Mouse (Mus musculus) neural tube, embryonic 14.5 days (tissue): Measurements from ENCODE around the gene Plekha6. TPM values are rescaled to one million over a fixed set of nuclear protein-coding genes. Genes with fewer than 3 reads are reported as not detected.

Experiments used
- ATAC-seq: fragments of 200-750 bp; cut with Nextera tagmentation; 2 replicates; pipeline ENCODE4 v1.8.0; 2017; ENCODE audit warnings: low read depth, mild to moderate bottlenecking, moderate TSS enrichment, moderate library complexity
- H3K27ac ChIP-seq: fragments of 300-500 bp; sonication (generic); 2 replicates; pipeline ENCODE4 v1.5.1; 2014; ENCODE audit warnings: low read depth, mild to moderate bottlenecking, control low read depth, low read length, moderate library complexity, mixed read lengths
- H3K27me3 ChIP-seq: fragments of 300-500 bp; sonication (generic); 2 replicates; pipeline ENCODE4 v1.6.1; 2014; ENCODE audit warnings: low read length; ENCODE audit not compliant: control insufficient read depth, insufficient read depth
- H3K36me3 ChIP-seq: fragments of 300-500 bp; sonication (generic); 2 replicates; pipeline ENCODE4 v1.6.1; 2014; ENCODE audit warnings: low read length, mixed read lengths; ENCODE audit not compliant: control insufficient read depth, insufficient read depth
- H3K4me1 ChIP-seq: fragments of 300-500 bp; sonication (generic); 2 replicates; pipeline ENCODE4 v1.6.1; 2014; ENCODE audit warnings: low read length; ENCODE audit not compliant: control insufficient read depth, insufficient read depth
- H3K4me2 ChIP-seq: fragments of 300-500 bp; sonication (generic); 2 replicates; pipeline ENCODE4 v1.6.1; 2014; ENCODE audit warnings: mild to moderate bottlenecking, low read depth, low read length, control low read depth
- H3K4me3 ChIP-seq: fragments of 300-500 bp; sonication (generic); 2 replicates; pipeline ENCODE4 v1.5.1; 2014; ENCODE audit warnings: low read depth, low read length, control low read depth, mixed read lengths
- H3K9ac ChIP-seq: fragments of 300-500 bp; sonication (generic); replicated peaks from 2 replicates; pipeline ENCODE4 v1.6.1; 2014; ENCODE audit warnings: low read depth, mild to moderate bottlenecking, control low read depth, low read length, mixed read lengths
- H3K9me3 ChIP-seq: fragments of 300-500 bp; sonication (generic); 2 replicates; pipeline ENCODE4 v1.6.1; 2016; ENCODE audit warnings: low read length; ENCODE audit not compliant: control insufficient read depth
- WGBS: fragments of 180-500 bp; shearing (Covaris S2); extraction: QIAGEN DNeasy Blood & Tissue Kit; methylation state at CpG from one replicate; pipeline ENCODE4 v1.1.7; 2014; 5-methylcytosine and 5-hydroxymethylcytosine counted together
- polyA plus RNA-seq: library from polyadenylated mRNA; unstranded; fragments of >200 nt; fragmentation: Nextera tagmentation; extraction: Ambion mirVana; gene quantifications from 2 replicates; pipeline ENCODE4 v1.2.1, GENCODE M21; 2014

Plekha6 gene
- polyA plus RNA-seq, 1 experiment from 2014 or later: 27.9 TPM

DNA sequence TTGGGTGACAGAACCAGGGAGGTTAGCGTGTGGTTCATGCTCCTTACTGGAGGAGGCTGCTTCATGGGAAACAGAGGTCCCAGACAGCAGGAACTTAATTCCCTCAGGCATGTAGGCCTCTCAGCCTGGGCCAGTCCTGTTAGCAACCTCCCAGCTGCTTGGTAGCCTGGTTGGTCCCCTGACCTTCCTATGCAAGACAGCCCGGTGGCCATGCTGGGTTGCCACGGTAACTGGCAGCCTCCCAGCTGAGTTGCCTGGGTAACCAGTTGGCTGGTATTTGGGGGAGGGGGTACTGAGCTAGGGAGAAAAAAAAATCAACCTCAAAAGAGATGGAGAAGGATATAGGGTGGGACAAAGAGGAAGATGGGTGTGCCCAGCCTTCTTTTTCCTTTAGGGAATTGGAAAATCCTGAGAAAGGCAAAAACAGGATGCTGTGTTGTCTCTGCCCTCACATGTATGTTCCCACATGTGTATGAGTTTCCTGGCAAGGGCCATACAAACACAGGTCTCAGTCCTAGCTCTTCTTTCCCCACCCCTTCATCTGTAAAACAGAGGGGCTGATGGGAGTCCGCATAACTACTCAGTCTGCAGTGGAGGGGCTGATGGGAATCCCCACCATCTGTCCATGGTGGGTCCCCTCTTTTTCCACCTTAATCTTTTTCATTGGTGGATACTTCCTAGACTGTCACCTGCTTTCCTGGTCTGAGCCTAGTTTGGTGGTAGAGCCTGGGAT is 24.1 kb downstream of the Plekha6 start:
- ATAC-seq: peak; percentile 81
- Histone ChIP-seq H3K27me3 (no peaks in the 10 kb centered on the region), H3K27ac (peak overlapping the region; percentile 62), H3K4me2 (peak overlapping the region; percentile 27; the same call in 1 of the 2 replicates), H3K9ac (no peak overlapping the region), H3K9me3 (no peaks in the 10 kb centered on the region), H3K36me3 (no peaks in the 10 kb centered on the region), H3K4me3 (no peak overlapping the region), H3K4me1 (peaks cover 20% of the 10 kb centered on the region)
- 8% methylated on average over 4 of the region's 4 CpGs for WGBS

DNA sequence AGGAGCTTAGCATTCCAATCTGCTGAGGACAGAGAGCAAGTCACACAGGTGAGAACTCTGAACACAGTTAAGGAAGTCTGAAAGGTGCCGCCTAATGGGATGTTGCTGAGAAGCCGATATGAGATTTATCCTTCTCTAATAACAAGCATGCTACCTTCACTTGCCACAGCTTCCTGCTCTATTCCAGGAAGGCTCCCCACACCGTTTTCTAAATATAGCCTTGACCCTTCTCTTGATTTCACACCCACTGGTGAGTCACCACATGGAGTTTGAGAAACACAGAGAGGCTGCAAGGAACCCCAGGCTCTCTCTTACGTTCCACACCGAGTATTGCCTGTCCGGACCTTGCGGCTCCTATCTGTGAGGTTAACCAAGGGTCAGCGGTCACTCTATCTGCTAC is 24.7 kb downstream of the Plekha6 start:
- Histone ChIP-seq H3K4me1 (peaks cover 20% of the 10 kb centered on the region), H3K27ac (peak overlapping the region; percentile 60; the same call in 1 of the 2 replicates), H3K4me2 (no peak overlapping the region), H3K9me3 (no peaks in the 10 kb centered on the region), H3K27me3 (no peaks in the 10 kb centered on the region), H3K9ac (no peak overlapping the region), H3K4me3 (no peak overlapping the region), H3K36me3 (no peaks in the 10 kb centered on the region)
- ATAC-seq: no peak
- WGBS: 90% methylated on average over 8 of the region's 8 CpGs

DNA sequence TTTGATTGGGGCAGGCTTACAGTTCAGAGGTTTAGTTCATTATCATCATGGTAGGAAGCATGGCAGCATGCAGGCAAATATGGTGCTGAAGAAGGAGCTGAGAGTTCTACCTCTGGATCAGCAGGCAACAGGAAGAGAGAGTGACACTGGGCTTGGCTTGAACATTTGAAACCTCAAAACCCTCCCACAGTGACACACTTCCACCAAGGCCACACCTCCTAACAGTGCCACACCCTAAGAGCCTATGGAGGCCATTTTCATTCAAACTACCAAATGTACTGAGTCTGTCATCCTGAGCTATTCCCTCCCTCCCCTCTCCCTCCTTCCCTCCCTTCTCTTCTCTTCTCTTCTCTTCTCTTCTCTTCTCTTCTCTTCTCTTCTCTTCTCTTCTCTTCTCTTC is 25.5 kb downstream of the Plekha6 start:
- Histone ChIP-seq H3K27ac (no peak overlapping the region), H3K36me3 (no peaks in the 10 kb centered on the region), H3K9me3 (no peaks in the 10 kb centered on the region), H3K4me1 (peaks cover 23% of the 10 kb centered on the region), H3K27me3 (no peaks in the 10 kb centered on the region), H3K4me3 (no peak overlapping the region), H3K4me2 (no peak overlapping the region), H3K9ac (no peak overlapping the region)
- ATAC-seq: no peak

DNA sequence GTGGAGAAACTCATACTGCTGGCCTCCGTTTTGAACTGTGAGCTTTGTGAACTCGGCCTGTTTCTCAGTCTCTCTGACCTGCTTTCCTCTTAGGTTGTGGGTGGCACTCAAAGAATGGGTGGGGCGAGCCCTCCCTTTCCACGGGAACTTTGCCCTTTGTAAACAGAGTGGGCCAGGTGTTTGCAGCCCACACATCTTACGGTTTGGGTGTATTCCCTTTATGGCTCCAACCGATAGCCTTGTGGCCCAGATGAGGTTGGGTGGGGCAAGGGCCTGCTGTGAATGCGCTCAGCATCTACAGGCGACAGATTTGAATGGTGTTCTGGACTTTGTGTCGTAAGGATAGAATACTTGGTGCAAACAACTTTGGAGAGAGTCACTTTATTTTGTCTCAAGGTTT is 26.5 kb downstream of the Plekha6 start:
- WGBS: 82% methylated on average over 9 of the region's 9 CpGs
- no peak for ATAC-seq
- Histone ChIP-seq H3K9me3 (no peaks in the 10 kb centered on the region), H3K27ac (no peak overlapping the region), H3K4me2 (no peak overlapping the region), H3K9ac (no peak overlapping the region), H3K36me3 (no peaks in the 10 kb centered on the region), H3K27me3 (no peaks in the 10 kb centered on the region), H3K4me1 (peaks cover 28% of the 10 kb centered on the region), H3K4me3 (no peak overlapping the region)

DNA sequence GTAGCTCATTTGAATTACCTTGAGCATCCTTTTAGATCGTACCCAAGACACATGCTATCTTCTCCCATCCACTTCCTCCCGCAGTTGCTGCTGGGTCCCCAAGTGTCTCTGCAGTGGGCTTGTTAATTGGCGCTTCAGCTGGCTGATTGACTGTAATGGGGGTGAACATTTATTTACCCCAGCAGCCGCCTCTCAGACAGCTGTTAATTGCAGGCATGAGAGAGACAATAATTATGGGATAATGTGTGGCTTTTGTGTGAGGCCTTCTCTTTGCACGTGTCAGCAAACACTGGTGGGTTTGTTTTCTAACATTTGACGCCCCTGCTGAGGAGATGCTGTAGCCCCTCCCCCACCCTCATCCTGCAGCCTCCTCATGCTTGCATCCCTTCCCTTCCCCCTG is 32.2 kb downstream of the Plekha6 start:
- peak overlapping the region; percentile 69 for H3K27ac ChIP-seq
- H3K4me1 ChIP-seq: peaks cover 39% of the 10 kb centered on the region; the same call in 1 of the 2 replicates
- H3K9ac ChIP-seq: no peak overlapping the region
- H3K27me3 ChIP-seq: no peaks in the 10 kb centered on the region
- H3K9me3 ChIP-seq: no peaks in the 10 kb centered on the region
- H3K4me2 ChIP-seq: no peak overlapping the region
- no peak overlapping the region for H3K4me3 ChIP-seq
- 6% methylated on average over 6 of the region's 6 CpGs for WGBS
- no peaks in the 10 kb centered on the region for H3K36me3 ChIP-seq
- ATAC-seq: peak; percentile 57; the same call in 1 of the 2 replicates

DNA sequence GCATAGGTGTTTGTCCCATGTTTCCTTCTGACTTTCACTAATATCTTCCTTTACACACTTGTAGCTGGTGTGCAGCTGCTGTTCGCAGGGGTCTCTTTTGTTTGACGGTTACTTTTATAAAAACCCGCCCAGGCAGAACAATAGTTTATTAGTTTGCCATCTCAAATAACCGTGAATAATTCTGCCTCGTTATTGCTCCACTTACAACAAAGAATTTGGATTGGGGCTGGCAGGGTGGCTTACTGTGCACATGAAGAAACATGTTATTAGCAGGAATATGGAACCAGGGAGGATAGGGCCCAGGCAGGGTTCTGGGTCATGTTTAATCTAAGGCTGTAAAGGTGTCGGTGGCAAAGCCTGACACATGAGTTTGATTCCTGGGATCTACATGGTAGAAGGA is 33.3 kb downstream of the Plekha6 start:
- WGBS: 34% methylated on average over 6 of the region's 6 CpGs
- no peaks in the 10 kb centered on the region for H3K36me3 ChIP-seq
- H3K9me3 ChIP-seq: no peaks in the 10 kb centered on the region
- H3K27me3 ChIP-seq: no peaks in the 10 kb centered on the region
- ATAC-seq: no peak
- no peak overlapping the region for H3K4me3 ChIP-seq
- no peak overlapping the region for H3K4me2 ChIP-seq
- H3K9ac ChIP-seq: no peak overlapping the region
- H3K27ac ChIP-seq: no peak overlapping the region
- H3K4me1 ChIP-seq: peaks cover 39% of the 10 kb centered on the region; the same call in 1 of the 2 replicates

DNA sequence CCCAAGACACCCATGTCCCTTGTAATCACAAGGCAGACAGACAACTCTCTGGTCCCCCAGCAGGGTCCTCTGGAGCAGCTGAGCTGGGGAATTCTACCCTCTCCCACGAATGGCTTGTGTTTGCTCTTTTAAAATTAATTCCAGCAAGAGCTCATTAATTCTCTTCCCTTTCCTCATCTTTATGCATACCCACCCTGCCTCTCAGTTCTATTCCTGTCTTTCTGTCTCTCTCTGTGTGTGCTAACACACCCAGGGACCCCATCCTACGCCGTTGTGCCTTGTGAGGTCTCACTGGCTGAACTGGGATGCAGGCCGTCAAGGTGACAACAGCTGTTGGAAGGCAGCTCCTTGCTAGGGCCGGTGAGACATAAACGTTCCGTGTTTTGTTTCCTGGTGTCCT is 35.7 kb downstream of the Plekha6 start:
- peak overlapping the region; percentile 28; the same call in 1 of the 2 replicates for H3K27ac ChIP-seq
- 52% methylated on average over 7 of the region's 7 CpGs for WGBS
- no peak overlapping the region for H3K4me3 ChIP-seq
- H3K4me2 ChIP-seq: no peak overlapping the region
- no peaks in the 10 kb centered on the region for H3K9me3 ChIP-seq
- no peak overlapping the region for H3K9ac ChIP-seq
- no peak for ATAC-seq
- H3K36me3 ChIP-seq: no peaks in the 10 kb centered on the region
- no peaks in the 10 kb centered on the region for H3K27me3 ChIP-seq
- peaks cover 36% of the 10 kb centered on the region; the same call in 1 of the 2 replicates for H3K4me1 ChIP-seq

DNA sequence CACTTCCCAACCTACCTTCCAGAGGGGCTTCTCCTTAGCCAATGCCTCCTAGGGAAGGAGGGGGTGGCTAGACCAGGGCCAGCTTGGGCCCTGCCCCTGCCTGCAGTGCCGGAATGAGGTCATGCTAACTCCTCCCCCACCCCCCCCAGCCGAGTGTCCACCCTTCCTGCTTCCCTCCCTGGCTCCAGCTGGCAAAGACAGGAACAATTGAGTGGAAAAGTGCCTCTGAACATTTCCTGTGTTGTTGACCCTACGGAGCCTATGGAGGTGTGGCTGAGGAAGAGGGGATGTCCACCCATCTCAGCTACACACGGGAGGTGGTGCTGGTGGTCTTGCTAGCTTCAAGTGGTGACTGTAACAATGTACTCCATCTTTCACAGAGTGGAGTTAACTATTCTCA is 37.5 kb downstream of the Plekha6 start:
- Histone ChIP-seq H3K27me3 (no peaks in the 10 kb centered on the region), H3K9ac (no peak overlapping the region), H3K9me3 (no peaks in the 10 kb centered on the region), H3K4me2 (no peak overlapping the region), H3K27ac (no peak overlapping the region), H3K36me3 (no peaks in the 10 kb centered on the region), H3K4me3 (no peak overlapping the region), H3K4me1 (peaks cover 24% of the 10 kb centered on the region; the same call in 1 of the 2 replicates)
- WGBS: 50% methylated on average over 4 of the region's 4 CpGs
- ATAC-seq: no peak

DNA sequence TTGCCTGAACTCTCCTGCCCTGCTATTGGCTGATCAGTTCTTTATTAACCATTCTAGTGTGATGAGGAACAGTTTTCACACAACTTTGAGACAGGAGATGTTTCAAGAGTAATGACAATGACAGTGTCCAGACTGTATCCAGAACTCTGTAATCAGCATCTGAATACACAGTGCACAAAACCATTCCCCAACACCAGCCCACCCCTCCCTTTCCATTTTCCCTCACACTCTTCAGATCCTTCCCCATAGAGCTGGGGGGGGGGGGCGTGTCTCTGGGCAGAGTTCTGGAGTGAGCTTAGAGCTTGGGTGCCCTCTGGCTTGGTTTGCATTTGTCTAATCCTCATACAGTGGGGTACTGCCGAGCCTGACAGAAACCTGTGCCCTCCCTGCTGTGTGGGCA is 39.7 kb downstream of the Plekha6 start:
- H3K4me1 ChIP-seq: peaks cover 30% of the 10 kb centered on the region
- H3K27me3 ChIP-seq: no peaks in the 10 kb centered on the region
- no peak overlapping the region for H3K4me3 ChIP-seq
- no peak overlapping the region for H3K4me2 ChIP-seq
- ATAC-seq: no peak
- no peak overlapping the region for H3K27ac ChIP-seq
- no peaks in the 10 kb centered on the region for H3K36me3 ChIP-seq
- H3K9me3 ChIP-seq: no peaks in the 10 kb centered on the region
- 59% methylated on average over 2 of the region's 2 CpGs for WGBS
- no peak overlapping the region for H3K9ac ChIP-seq
